Mouse (Mus musculus): ENCODE data around the gene Srrm4.

Gene Srrm4

GRCm38 (mm10) chr5:116591346-116592048 is at the start of gene Srrm4:
TSS of gene Srrm4 (minus strand) at chr5:116591817.
- no peak for DNase-seq (ENCODE audit: low read depth, low spot score)

- peak; percentile 30 for DNase-seq (ENCODE audit: low read depth, low spot score)
Measured at GRCm38 (mm10) chr5:116592801-116593430, 1.3 kb upstream of the Srrm4 start.

- DNase-seq (ENCODE audit: low read depth, low spot score), result no peak
Measured at GRCm38 (mm10) chr5:116592049-116592800, 608 bp upstream of the Srrm4 start.

- DNase-seq (ENCODE audit: low read depth, low spot score), result no peak
Measured at GRCm38 (mm10) chr5:116590698-116591097, 919 bp downstream of the Srrm4 start.

- no peak for DNase-seq (ENCODE audit: low read depth, low spot score)
Measured at GRCm38 (mm10) chr5:116589631-116590030, 2.0 kb downstream of the Srrm4 start.

GRCm38 (mm10) chr5:116588836-116589235 is 2.8 kb downstream of the Srrm4 start:
- DNase-seq (ENCODE audit: low read depth, low spot score), result no peak

GRCm38 (mm10) chr5:116579533-116579932 is 12.1 kb downstream of the Srrm4 start:
- DNase-seq (ENCODE audit: low read depth, low spot score), result no peak

GRCm38 (mm10) chr5:116577082-116577481 is 14.5 kb downstream of the Srrm4 start:
- DNase-seq (ENCODE audit: low read depth, low spot score), result no peak

- DNase-seq (ENCODE audit: low read depth, low spot score), result no peak
Measured at GRCm38 (mm10) chr5:116573307-116573706, 18.3 kb downstream of the Srrm4 start.

GRCm38 (mm10) chr5:116571936-116572335 is 19.7 kb downstream of the Srrm4 start:
- DNase-seq (ENCODE audit: low read depth, low spot score), result no peak

GRCm38 (mm10) chr5:116571232-116571861 is 20.3 kb downstream of the Srrm4 start:
- no peak for DNase-seq (ENCODE audit: low read depth, low spot score)

- no peak for DNase-seq (ENCODE audit: low read depth, low spot score)
Measured at GRCm38 (mm10) chr5:116570566-116570965, 21.1 kb downstream of the Srrm4 start.

GRCm38 (mm10) chr5:116569629-116570028 is 22.0 kb downstream of the Srrm4 start:
- DNase-seq (ENCODE audit: low read depth, low spot score), result no peak

- DNase-seq (ENCODE audit: low read depth, low spot score), result no peak
Measured at GRCm38 (mm10) chr5:116568050-116568449, 23.6 kb downstream of the Srrm4 start.

GRCm38 (mm10) chr5:116567298-116567697 is 24.3 kb downstream of the Srrm4 start:
- DNase-seq (ENCODE audit: low read depth, low spot score), result no peak

GRCm38 (mm10) chr5:116566385-116567045 is 25.1 kb downstream of the Srrm4 start:
- no peak for DNase-seq (ENCODE audit: low read depth, low spot score)

GRCm38 (mm10) chr5:116565573-116565972 is 26.0 kb downstream of the Srrm4 start:
- DNase-seq (ENCODE audit: low read depth, low spot score), result no peak

GRCm38 (mm10) chr5:116564391-116564790 is 27.2 kb downstream of the Srrm4 start:
- no peak for DNase-seq (ENCODE audit: low read depth, low spot score)

GRCm38 (mm10) chr5:116563713-116564112 is 27.9 kb downstream of the Srrm4 start:
- no peak for DNase-seq (ENCODE audit: low read depth, low spot score)

- no peak for DNase-seq (ENCODE audit: low read depth, low spot score)
Measured at GRCm38 (mm10) chr5:116559091-116559490, 32.5 kb downstream of the Srrm4 start.

- DNase-seq (ENCODE audit: low read depth, low spot score), result no peak
Measured at GRCm38 (mm10) chr5:116556614-116557013, 35.0 kb downstream of the Srrm4 start.

GRCm38 (mm10) chr5:116553868-116554267 is 37.7 kb downstream of the Srrm4 start:
- DNase-seq (ENCODE audit: low read depth, low spot score), result no peak
